Mouse (Mus musculus) hindbrain, embryonic 10.5 days (tissue): Measurements from ENCODE around the gene 3110040N11Rik. TPM values are rescaled to one million over a fixed set of nuclear protein-coding genes. Genes with fewer than 3 reads are reported as not detected.

Source experiments
- polyA plus RNA-seq: library from polyadenylated mRNA; unstranded; fragments of >200 nt; fragmentation: Nextera tagmentation; extraction: Ambion mirVana; gene quantifications from 2 replicates; pipeline ENCODE4 v1.2.1, GENCODE M21; 2016

Gene 3110040N11Rik
- polyA plus RNA-seq, 1 experiment from 2014 or later, result 50.8 TPM

Other genes with a start within 250 kb of the 3110040N11Rik start
- 0.07 and 0.54 TPM in 2 replicates for gene Fsd2, start 222.5 kb downstream of the 3110040N11Rik start, polyA plus RNA-seq
- 2.9 and 4.2 TPM in 2 replicates for gene Whamm, start 218.2 kb downstream of the 3110040N11Rik start, polyA plus RNA-seq
- gene Homer2, start 82.0 kb downstream of the 3110040N11Rik start, polyA plus RNA-seq, result 14.7 and 18.5 TPM in 2 replicates
- 113 and 119 TPM in 2 replicates for gene Ramac, start 26.6 kb downstream of the 3110040N11Rik start, polyA plus RNA-seq
- 58.3 and 63.1 TPM in 2 replicates for gene Btbd1, start 40.0 kb upstream of the 3110040N11Rik start, polyA plus RNA-seq
- gene Gm10160, start 66.3 kb upstream of the 3110040N11Rik start, polyA plus RNA-seq, result not detected in 2 replicates
- 11.3 and 11.9 TPM in 2 replicates for gene Tm6sf1, start 69.5 kb upstream of the 3110040N11Rik start, polyA plus RNA-seq
- gene Hdgfl3, start 145.0 kb upstream of the 3110040N11Rik start, polyA plus RNA-seq, result 20.8 and 23.4 TPM in 2 replicates
- gene Bnc1, start 202.8 kb upstream of the 3110040N11Rik start, polyA plus RNA-seq, result 0.93 and 0.95 TPM in 2 replicates